Mouse (Mus musculus): ENCODE data around the gene Gnaq.
"Not testable (repeated sequence)": the region's sequence is repeated elsewhere in the genome, so short reads cannot be mapped to it uniquely, and the experiment has no call there.

Gnaq gene

DNA sequence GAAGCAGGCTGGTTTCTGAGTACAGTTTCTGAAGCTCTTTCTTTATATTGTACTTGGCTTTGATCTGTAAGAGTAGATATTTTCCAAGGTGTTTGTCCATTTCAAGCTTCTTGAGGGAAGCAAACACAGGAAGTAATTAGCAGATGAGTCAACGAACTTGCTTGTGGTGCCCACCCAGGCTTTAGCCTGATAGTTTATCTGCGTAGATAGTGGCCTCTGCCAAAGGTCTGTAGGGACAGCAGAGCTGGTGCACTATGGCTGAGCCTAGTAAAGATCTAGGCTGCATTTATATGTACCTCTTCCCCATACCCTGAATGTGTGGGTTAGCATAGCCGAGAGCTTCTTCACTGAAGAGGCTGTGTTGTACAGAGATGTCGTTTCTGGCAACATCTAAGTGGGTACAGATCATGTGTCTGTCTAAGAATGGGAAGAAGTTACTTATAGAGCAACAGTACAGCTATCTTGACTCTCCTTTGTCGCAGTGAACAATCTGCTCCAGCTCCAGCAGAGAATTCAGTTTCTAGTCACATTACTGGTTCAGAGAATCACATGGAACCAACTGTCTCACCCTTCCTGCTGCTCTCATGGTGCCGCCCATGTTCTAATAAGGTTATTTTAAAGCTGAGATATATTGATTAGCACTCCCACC lies 127.3 kb downstream of the Gnaq start:
- CTCF ChIA-PET: interaction anchor here (0.6 kb wide), 1 partner anchor 25 kb away, joined by 3 read pairs; no protein-coding TSS in a partner anchor

DNA sequence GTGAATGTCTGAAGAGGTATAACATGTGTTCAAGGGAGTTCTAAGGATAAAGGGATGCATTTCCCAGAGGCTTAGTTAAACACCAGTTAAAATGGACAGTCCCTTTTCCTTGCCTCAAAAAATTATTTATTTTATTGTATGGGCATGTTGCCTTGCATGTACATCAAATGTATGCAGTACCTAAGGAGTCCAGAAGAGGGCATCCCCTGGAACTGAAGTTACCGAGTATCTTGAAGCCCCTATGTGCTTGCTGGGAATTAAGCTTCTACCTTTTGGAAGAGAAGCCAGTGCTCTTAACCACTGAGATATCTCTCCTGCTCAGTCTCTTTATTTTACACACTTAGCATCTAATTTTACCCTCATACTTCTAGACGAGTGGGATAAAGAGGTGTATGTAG lies 127.8 kb downstream of the Gnaq start:
- CTCF ChIA-PET: no interaction called here

DNA sequence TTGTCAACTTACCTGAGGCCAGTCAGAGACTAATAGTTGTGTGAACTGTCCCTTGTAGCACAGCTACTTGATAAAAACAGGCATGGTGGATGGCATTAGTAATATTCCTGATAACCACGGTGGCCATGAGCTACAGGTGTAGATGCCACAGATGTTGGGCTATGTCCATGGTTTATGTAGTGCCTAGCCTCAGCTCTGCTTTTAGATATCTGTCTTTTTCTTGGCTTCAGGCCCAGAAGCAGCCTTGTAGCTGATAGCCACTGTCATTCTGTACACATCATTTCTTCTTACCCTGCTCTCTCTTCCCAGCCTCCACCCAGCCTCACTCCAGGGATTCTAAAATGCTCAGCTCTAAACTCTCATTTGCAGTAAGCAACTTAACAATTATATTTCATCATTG lies 128.3 kb downstream of the Gnaq start:
- CTCF ChIA-PET: no interaction called here

DNA sequence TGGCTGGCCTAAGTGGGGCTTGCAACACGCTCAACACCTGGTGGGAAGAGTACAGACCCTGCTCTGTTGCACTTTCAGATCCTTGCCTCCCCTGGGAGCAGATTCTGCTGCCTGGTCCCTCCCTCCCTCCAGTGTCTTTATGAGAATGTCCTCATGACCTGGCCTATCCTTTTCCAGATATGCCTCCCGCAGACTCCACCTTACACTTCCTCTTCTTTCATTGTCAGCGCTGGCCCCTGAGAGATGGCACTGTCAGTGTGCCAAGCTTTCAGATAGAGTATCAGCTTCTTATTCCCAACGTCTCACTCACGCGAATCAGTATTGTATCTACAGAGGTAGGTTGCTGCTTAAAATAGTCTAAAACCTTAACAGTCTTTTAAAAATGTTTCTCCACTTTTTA lies 129.0 kb downstream of the Gnaq start:
- CTCF ChIA-PET: no interaction called here

DNA sequence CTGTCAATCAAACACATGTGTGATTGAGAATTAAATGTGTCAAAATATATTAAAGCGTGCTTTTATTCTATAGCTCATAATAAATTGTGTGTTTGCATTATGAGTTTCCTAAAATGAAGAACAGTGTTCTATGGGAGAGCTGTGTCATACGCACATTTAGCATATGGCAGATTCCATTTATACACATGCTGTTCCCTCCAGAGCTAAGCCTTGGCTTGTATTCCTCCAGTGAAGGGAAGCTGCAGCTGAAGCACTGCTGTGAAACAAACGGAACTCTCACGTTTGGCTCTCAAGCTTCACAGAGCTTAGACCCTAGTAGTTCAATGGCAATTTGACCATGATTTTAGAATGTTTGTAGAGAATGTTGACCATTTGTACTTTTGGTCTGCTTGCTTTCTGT lies 129.7 kb downstream of the Gnaq start:
- CTCF ChIA-PET: no interaction called here

DNA sequence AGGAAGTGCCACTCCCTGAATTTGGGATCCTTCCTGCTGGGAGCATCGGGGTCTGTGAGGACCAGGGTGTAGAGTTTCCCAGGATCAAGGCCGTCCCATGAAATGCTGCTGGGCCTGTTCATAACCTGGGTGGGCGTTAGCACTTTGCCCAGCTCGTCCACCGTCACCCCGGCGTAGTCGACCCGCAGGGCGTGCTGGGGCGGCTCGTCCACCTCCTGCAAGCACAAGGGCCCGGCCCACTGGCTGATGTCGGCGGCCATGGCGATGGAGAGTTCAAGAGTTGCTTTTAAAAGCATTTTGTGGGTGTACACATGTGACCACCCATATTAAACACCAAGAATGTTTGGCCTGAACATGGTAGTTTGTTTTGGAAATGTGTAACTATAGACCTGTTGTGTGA lies 134.7 kb downstream of the Gnaq start:
- CTCF ChIA-PET: not testable (repeated sequence)

DNA sequence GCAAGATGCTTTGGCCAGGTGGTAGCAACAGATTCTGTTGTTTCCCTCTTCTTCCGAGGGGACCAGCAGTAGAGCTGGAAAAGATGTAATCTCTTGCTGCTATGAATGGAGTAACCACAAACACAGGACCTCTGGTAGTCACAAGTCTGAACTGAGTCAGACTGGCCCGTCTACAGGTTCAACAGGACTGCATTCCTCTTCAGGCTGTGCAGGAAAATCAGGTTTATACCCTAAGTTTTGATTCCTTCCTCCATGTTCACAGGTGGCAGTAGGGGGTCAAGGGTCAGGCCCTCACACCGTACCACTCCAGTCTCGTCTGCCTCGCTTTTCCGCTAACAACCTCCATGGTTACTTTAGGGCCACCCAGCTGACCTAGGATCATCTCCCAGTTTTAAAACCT lies 137.6 kb downstream of the Gnaq start:
- CTCF ChIA-PET: interaction anchor here (0.7 kb wide), 1 partner anchor 46 kb away, joined by 3 read pairs; no protein-coding TSS in a partner anchor

DNA sequence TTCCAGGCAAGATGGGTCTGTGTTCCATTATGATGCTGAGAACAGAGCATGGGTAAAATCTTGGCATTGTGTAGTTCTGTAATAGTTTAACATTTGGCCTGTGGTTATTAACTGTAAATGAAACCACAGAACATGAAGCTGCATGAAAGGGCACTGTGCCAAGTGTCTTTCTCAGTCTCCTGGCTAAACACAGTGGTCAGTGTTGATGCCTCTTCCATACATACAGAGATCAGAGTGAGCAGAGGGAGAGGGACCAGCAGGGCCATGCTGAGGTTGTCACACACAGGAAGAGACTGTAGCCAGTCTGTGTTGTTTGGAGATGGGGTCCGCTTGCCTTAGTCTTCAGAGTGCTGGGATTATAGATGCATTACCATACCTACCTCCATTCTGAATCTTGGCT lies 138.4 kb downstream of the Gnaq start:
- CTCF ChIA-PET: interaction anchor here (0.7 kb wide), 1 partner anchor 45 kb away, joined by 3 read pairs; no protein-coding TSS in a partner anchor

DNA sequence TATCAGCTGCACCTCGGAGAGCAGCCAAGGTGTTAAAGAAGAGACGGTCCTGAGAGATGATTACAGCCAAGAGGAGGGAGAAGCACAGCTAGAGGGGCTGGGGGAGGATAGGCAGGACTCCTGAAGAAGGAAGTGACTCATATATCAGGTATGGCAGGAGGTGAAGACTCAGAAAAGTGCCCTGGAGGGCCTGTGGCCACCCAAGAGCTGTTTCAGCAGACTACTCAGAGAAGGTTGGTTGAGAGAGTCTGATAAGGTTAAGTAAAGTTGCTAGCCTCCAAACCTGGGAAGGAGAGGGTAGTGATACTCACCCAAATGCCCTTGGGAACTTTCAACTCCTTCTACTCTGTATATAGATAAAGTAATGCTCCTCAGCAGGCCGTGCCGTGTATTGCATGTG lies 140.4 kb downstream of the Gnaq start:
- CTCF ChIA-PET: interaction anchor here (0.6 kb wide), 1 partner anchor 158 kb away, joined by 3 read pairs; no protein-coding TSS in a partner anchor

DNA sequence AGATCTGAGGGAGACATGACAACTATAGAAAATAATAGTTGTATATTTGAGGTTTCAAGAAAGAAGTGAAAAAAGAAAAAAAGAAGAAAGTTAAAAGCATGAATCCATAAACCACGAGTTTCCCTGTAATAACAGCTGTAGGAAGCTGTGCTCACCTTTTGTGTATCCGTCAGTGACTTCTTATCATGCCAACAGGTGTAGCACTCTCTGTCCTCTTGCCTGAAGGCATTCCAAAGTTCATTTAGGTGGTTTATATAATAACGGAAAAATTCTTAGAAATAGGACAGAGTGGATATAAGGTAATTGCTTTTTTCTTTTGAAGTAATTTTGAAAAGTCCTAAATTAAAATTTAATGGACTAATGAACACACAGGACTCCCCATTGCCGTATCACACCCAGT lies 147.6 kb downstream of the Gnaq start:
- CTCF ChIA-PET: no interaction called here

DNA sequence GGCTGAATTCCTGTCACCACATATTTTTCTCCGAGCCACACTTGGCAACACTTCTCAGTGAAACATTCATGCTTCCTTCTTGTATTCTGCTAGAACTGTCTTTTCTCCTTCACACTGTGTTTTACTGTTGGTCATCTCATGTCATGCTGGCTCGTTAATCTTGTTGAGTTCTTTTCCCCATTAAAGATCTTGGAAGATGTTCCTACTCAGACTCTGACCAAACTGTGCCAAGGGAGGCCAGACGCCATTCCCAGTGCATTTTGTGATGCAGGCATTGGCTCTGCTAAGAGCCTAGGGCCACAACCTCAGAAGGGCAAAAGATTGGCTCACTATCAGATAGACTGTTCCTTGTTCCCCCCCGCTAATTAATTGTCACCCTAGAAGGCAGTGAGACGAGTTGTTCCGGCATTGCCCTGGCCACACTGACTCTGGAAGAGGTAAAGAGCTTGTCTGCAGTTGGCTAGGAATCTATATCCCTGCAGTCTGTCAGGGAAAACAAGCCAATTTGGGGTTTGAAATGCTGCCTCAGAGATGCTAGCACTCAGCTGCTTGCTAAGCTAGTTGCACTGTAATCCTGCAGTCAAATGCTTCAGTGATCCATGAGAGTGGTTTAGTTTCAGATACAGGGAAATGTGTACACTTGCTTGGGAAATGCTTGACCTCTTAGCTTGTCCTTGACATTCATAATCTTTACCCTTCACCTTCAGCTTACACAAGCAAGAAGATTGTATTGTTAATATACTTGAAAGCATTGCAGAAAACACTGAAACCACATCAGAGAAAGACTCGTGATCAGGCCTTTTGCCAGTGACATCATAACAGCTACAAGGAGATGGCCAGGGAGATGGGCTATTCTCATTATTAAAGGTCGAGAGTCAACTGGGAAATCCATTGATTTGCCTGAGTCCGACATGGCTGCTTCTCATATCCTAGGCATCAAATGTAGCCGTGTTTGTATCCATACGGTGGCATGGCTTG lies 152.7 kb downstream of the Gnaq start:
- CTCF ChIA-PET: interaction anchor here (0.7 kb wide), 1 partner anchor 25 kb away, joined by 3 read pairs; no protein-coding TSS in a partner anchor

DNA sequence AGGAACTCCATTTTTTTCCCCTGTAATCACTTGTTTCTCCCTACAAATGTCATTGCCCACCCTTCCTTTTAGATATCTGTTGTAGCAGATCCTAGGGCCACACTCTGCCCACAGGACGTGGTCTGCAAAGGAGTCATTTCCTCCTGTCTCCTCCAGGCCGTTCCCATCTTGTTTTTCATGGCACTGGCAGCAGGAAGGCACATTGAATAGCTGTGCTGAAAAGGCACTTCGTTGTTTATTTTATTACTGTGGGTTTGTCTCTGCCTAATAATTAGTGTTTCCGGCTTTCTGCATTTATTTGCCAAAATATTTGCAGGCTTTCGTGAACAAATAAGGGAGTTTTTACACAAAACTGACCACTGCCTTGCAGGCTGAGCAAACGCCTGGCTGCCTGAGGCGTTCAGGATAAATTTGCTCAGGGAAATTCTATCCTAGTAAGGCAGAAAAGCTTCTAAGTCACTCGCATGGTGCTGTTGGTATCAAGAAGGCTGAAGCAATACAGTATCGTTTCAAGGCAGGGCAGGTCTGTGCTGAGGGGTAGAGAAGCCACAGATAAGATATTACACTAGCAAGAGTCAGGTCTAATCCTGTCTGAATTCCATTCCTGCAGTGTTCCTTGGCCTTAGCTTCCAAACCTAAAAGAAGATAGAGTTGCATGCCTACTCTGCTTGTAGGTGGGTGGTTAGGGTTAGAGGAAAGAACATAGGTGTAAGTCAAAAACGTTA lies 154.0 kb downstream of the Gnaq start:
- CTCF ChIA-PET: no interaction called here

DNA sequence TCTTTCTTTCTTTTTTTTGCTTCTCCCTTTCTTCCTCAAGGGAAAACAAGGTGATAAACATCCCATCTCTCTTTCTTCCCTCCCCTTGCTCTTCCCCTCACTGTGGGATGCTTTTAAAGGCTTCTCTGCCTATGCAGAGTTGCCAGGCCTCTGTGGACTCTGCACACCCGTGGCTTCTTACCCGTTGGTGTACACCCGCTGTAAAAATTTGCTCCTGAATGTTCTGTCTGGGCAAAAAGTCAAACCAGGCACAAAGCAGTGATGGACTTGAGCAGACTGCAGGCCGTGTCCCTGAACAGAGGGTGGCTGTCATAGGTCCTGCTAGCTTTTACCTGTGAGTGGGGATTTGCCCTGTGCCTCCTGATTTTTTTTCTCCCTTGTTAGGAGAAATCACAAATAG lies 154.7 kb downstream of the Gnaq start:
- CTCF ChIA-PET: no interaction called here

DNA sequence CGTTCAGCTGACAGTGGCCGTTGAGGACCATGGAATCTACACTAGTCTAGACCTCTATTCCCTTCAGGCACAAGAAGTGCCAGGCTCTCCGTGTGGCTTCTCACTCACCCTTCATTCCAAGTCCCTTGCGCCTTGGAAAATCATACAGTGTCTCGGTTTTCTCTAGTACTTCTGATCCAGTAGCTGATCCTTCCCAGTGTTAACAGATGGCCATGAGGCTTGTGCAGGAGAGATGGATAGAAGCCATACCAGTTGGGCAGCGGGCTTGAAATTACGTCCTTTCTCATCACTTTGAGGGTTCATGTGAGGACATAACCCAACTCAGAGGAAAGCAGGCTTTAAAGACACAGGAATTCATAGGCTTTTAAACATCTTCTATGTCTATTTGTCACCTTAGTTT lies 155.3 kb downstream of the Gnaq start:
- CTCF ChIA-PET: no interaction called here

DNA sequence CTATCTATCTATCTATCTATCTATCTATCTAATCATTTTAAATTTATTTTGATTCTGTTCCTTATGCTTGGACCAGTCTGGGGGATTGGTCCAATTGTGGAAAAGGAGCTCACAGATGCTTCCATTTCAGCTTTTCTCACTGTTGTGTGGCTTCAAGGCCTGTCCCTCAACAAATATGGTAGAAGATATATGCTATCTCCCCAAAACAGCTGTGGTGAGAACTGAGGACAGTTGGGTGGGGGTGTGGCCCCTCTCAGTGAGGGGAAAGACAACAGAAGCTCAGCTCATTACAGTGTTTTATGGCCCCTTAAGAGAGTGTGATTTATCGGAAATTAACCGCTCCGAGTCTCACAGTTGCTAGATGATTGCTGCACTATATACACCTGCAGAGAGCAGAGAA lies 158.5 kb downstream of the Gnaq start:
- CTCF ChIA-PET: no interaction called here

DNA sequence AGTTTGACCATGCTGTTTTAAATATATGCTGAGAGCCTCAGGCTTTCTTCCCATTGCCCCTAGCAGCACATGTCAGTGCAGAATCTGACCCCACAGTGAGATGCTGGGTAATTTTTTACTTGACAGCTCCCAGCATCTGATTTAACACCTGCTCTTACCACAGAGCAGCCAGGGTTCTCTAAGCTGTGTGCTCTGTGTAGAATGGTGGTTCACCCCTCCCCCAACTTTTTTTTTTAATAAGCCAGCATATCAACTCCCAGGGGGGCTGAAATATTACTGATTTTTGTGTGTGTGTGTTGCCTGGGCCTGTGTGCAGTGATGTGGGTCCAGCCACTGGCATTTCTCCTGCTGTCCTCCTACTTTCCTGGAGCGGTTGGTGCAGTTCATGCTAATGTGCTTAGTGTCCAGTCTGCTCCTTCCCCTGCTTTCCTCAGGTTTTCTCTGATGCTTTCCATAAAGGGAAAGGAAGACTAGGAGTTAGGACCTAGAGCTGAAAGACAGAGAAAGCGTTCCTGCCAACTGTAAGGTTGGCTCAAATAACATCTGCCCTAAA lies 159.5 kb downstream of the Gnaq start:
- CTCF ChIA-PET: interaction anchor here (0.6 kb wide), 1 partner anchor 1095 kb away, joined by 3 read pairs; no protein-coding TSS in a partner anchor

DNA sequence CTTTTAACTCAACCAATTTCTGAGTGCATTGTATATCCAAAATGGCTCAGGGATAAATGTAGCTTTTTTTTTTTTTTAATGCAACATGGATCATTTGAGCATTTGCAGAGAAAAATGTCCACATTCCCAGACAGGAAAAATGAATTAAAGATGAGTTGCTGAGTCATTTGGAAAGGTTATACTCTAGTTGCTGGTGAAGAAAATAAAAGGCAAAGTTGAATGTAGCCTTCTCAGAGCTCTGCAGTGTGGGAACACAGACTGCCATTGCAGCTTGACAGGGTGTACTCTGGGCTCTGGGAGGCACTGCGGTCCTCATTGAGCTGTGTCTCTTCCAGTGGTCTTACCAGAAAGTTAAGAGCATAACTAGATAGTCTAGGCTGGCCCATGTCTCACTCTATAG lies 160.3 kb downstream of the Gnaq start:
- CTCF ChIA-PET: interaction anchor here (0.6 kb wide), 1 partner anchor 1095 kb away, joined by 3 read pairs; no protein-coding TSS in a partner anchor

DNA sequence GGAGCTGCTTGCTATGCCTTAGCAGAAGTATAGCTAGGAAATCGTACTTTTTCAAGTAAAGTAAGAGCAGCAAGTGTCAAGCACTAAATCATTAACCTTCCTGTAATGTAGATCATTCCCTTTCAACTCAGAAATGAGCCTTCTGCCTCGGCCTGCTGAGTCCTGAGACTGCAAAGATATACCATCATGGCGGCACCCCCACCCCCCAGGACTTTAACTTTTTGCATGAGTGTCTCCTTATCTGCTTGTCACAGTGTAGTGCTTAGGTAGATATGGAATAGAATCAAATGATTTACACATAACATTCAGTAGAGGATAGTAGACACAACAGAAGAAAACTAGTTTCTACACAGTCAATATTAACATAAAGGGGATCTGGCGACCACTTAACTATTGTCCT lies 167.8 kb downstream of the Gnaq start:
- CTCF ChIA-PET: no interaction called here

DNA sequence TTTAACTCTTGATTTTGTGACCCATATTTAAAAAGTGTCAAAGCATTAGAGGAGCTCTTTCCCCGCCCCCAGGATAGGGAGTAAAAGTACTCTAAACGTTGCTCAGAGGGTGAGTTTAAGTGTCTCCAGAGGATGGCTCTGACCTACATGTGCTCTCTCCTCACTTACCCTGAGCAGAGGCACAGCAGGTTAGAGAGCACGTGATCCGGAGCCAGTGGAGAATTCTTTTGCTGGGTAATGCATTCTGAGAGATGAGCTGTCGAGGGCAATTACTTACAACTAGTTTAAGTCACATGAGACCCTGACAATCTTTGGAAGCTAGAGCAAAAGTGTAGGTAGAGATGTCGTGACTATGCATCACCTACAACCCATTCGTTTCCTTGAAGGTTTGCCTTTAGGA lies 168.7 kb downstream of the Gnaq start:
- CTCF ChIA-PET: no interaction called here

DNA sequence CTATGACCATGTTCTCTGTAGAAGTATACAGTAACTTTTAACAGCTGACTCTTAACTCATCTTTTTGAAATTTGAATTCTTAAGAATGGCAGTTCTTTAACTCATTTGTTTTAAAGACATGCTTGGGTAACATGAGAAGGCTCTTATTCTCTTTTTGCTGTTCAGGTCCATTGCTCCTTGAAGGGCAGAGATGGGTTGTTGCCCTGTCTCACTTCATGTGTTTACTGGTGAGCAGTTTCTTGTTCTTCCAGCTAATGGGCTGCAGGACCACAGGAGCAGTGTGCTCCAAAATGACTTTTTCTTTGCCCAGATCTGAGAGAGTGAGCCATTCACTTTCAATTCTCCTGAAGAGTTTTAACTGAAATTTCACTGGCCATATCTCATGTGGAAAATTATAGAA lies 176.4 kb downstream of the Gnaq start:
- CTCF ChIA-PET: no interaction called here

DNA sequence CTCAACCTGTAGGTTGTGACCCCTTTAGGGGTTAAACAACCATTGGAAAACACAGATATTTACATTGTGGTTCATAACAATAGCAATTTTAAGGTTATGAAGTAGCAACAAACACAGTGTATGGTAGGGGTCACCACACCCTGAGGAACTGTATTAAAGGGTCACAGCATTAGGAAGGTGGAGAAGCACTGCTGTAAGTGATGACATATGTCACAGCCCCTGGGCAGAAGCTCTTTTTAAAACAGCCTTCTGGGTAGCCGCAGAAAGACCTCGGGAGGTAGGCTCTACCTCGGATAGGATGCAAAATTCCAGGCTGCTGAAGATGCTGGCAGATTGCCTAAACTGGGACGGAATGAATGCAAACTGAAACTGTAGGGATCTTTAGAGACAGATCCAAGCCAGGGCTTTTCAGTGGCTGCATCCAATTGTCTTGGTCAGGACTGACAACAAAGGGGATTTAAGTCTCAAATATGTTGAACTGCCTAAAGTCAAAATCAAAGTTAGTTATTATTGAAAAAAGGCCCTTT lies 181.7 kb downstream of the Gnaq start:
- CTCF ChIA-PET: no interaction called here

DNA sequence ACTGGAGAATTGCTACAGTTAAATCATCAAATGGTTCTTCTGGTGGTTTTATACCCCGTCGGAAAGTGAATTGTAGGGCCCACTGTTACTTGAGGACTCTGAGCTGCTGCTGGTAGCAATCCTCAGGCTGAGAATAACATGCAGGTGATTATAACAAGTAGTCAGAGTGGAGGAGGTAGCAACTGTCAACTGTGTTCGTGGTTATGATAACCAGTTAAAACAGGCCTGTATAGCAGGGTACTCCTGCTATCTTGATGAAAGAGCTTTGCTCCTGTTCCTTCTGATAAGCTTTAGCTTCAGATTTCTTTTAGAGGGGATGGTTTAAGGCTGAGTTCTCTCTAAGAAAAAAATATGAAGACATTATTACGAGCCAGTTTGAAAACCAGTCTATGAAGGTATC lies 182.9 kb downstream of the Gnaq start:
- CTCF ChIA-PET: interaction anchor here (0.6 kb wide), 1 partner anchor 45 kb away, joined by 3 read pairs; no protein-coding TSS in a partner anchor

All from spleen, embryonic (tissue).